Mouse (Mus musculus): ENCODE results near the gene Rsph3b. TPM values are rescaled to one million over a fixed set of nuclear protein-coding genes. Genes with fewer than 3 reads are reported as not detected.

The Rsph3b gene
- 48.9 TPM for polyA plus RNA-seq (2014; fragmentation: Illumina TruSeq; extraction: RNeasy Lipid Tissue Mini Kit (QIAGEN cat#74804))

GRCm38 (mm10) chr17:6947984-6948768 lies at the start of gene Rsph3b:
TSS of gene Rsph3b (minus strand) at chr17:6948682.

DNA sequence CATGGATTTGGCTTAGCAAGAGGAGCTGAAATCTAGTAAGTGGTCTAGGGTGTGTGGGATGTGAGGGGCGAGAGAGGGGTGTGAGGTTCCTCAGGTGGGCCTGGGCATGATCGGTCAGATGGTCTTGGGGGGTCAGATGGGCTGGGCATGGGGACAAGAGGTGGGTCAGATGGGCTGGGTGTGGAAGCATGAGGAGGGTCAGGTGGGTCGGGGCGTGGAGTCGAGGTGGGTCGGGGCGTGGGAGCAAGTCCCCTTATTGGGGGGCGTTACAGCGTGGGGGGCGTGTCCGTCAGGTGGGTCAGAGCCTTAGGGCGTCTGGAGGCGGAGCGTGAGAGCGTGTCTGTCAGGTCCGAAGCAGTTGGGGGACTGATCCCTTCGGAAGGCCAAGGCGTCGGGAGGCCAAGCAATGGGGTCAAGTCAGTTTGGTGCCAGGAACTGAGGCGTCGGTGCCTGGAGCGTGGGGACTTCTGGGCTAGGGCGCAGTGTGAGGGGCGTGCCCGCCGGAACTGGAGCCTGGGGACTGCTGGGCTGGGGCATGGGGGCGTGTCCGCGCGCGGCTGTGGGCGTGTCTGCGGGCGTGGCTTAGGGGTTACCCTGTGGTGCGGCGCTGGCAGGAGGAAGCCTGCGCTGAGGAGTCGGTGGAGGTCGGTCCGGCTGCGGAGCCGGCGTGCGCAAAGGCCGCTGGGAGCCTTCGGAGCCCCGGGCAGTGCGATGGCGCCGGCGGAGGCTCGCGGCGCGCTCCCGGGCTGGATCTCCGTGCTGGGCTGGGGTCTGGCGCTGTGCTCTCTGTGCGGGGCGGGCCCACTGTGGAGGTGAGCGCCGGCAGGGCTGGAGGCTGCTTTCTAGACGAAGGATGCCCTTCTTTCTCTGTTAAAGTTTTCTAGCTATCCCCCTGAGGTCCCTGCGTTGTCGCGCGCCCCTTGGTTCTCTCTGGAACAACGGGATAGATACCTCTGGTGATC lies 30.1 kb upstream of the Rsph3b start, which contains the start of gene Gm49721:
Gm49721 (plus strand) TSS at position 618 of the 962 bp plus-strand sequence.

DNA sequence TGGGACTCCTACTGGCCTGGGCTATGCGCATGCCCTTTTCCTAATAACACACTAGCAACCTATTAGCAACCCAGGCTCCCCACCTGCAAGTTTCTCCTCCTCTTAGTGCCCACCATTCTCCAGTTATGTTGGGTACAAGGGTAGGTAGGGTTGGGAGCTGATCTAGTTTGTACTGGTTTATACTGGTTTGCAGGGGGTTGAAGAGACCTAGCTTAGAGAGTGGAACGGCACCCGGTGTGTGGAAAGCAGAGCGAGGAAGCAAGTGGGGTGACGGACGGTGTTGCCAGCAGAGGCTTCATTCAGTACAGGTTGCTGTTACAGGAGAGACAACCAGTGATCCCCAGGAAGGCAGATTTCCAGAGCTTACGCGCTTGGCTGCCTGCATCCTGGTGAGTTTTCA lies 21.9 kb upstream of the Rsph3b start, which contains the start of gene Rnaset2b:
Rnaset2b (plus strand) TSS at position 301 of the 400 bp plus-strand sequence.

GRCm38 (mm10) chr17:6960776-6961175 lies 12.3 kb upstream of the Rsph3b start, which contains the start of gene Tagap1:
TSS of gene Tagap1 (minus strand) at chr17:6961156.

Other genes with a start within 250 kb of the Rsph3b start
- gene Ezr, start 165.9 kb downstream of the Rsph3b start, polyA plus RNA-seq (2014; fragmentation: Illumina TruSeq; extraction: RNeasy Lipid Tissue Mini Kit (QIAGEN cat#74804)): 67.2 TPM
- 9.1 TPM for gene Tagap1, start 12.5 kb upstream of the Rsph3b start, polyA plus RNA-seq (2014; fragmentation: Illumina TruSeq; extraction: RNeasy Lipid Tissue Mini Kit (QIAGEN cat#74804))
- 378 TPM for gene Rnaset2b, start 22.0 kb upstream of the Rsph3b start, polyA plus RNA-seq (2014; fragmentation: Illumina TruSeq; extraction: RNeasy Lipid Tissue Mini Kit (QIAGEN cat#74804))
- gene Gm49721, start 30.2 kb upstream of the Rsph3b start, polyA plus RNA-seq (2014; fragmentation: Illumina TruSeq; extraction: RNeasy Lipid Tissue Mini Kit (QIAGEN cat#74804)): not detected
- not detected for gene Gm1604a, start 76.9 kb upstream of the Rsph3b start, polyA plus RNA-seq (2014; fragmentation: Illumina TruSeq; extraction: RNeasy Lipid Tissue Mini Kit (QIAGEN cat#74804))
- gene Rps6ka2, start 221.4 kb upstream of the Rsph3b start, polyA plus RNA-seq (2014; fragmentation: Illumina TruSeq; extraction: RNeasy Lipid Tissue Mini Kit (QIAGEN cat#74804)): 6.8 TPM